Mouse (Mus musculus): ENCODE measurements at regions not wholly inside any gene's neighbourhood (a gene's known extent, or its start where the extent isn't known, plus 50 kb on each side); places are given as distances from the start of the nearest gene placed in this dataset.

DNA sequence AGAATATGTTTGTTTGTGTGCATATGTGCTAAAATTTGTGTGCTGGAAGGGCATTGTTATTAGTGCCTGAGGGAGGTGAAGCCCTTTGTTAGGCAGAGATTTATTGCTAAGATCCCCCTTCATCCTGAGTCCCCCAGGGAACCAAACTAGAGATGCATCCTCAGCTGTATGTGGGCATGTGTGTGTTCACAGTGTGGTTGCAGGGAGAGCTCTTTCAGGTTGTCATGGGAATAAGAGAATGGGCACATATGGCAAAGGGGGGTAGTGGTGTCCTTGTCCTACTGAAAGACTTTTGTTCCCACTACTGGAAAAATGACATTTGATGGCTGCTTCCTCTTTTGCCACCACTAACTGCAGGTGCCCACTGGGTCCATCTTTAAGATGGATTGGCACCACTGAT is 320.4 kb upstream of the Cxcr4 start:
- H3K79me2 ChIP-seq (replicated peaks; ENCODE audit: control insufficient read depth, extremely low read depth, insufficient read depth, poor library complexity, severe bottlenecking) = no peaks in the 10 kb centered on the region
- in situ Hi-C loops (cut with MboI; ENCODE audit: low pct_ligation_motif_present, low pct_unique_long_range_greater_than_20kb, low sequenced_read_pairs) = no loop called here
- TF ChIP-seq IRF4 (IDR thresholded peaks at IDR 0.05; ENCODE audit: low read depth, low read length) (no peak), E2F4 (IDR thresholded peaks at IDR 0.05; ENCODE audit: insufficient replicate concordance, low read depth, low read length) (no peak), ZNF384 (IDR thresholded peaks at IDR 0.05; ENCODE audit: low read depth, low read length) (no peak), PAX5 (IDR thresholded peaks at IDR 0.05; ENCODE audit: low read length) (no peak), MAFK (IDR thresholded peaks at IDR 0.05; ENCODE audit: insufficient replicate concordance, low read length) (no peak), NRF1 (IDR thresholded peaks at IDR 0.05; ENCODE audit: low read depth, low read length) (no peak), MXI1 (IDR thresholded peaks at IDR 0.05; ENCODE audit: low read depth, low read length) (no peak), SIN3A (IDR thresholded peaks at IDR 0.05; ENCODE audit: low read length) (no peak), RAD21 (IDR thresholded peaks at IDR 0.05; ENCODE audit: low read depth, low read length) (no peak), ELF1 (IDR thresholded peaks at IDR 0.05; ENCODE audit: low read depth, low read length) (no peak)
- dilution Hi-C loops (cut with MboI; ENCODE audit: extremely low pct_ligation_motif_present, extremely low pct_unique_long_range_greater_than_20kb, low sequenced_read_pairs) = no loop called here
- no peak overlapping the region for H3K4me2 ChIP-seq (ENCODE audit: insufficient read depth, low read depth, poor library complexity, severe bottlenecking)
- no peak overlapping the region for H3K27ac ChIP-seq (ENCODE audit: insufficient read depth, low read depth)
- no peaks in the 10 kb centered on the region for H3K4me1 ChIP-seq (ENCODE audit: control insufficient read depth in 1 of 2, insufficient read depth in 2 of 2)
- H3K9ac ChIP-seq (ENCODE audit: insufficient read depth, low read depth) = no peak overlapping the region
- no peaks in the 10 kb centered on the region for H3K9me3 ChIP-seq (replicated peaks; ENCODE audit: low read length)
- peaks cover 10% of the 10 kb centered on the region for H3K27me3 ChIP-seq (replicated peaks)
- no peaks in the 10 kb centered on the region for H3K36me3 ChIP-seq (replicated peaks in 1 of 2; ENCODE audit: control insufficient read depth in 1 of 2, insufficient read depth in 1 of 2, low read length in 1 of 2)
- no peak for DNase-seq (ENCODE audit: extremely low read depth)
- H3K4me3 ChIP-seq (replicated peaks in 1 of 3; ENCODE audit: low read depth in 2 of 3, low read length in 2 of 3, poor library complexity in 1 of 3) = no peak overlapping the region

DNA sequence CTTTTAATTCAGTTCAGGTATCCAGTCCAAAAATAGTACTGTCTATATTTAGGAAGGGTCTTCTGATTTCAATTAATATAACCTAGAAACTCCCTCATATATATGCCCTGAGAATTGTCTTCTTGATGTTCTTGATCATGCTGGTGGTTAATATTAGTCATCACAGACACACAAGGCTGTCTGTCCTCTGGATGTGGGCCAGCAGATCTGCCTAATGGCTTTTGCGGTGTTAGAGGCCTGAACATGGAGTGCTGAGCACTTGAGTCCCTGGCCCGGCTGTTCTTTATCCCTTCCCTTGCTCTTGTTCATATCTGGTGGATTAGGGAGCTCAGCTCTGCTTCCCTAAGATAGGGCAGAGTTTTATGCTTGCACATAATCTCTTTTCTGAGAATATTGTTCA is 315.5 kb upstream of the Cxcr4 start:
- no peak overlapping the region for H3K27ac ChIP-seq (ENCODE audit: insufficient read depth, low read depth)
- H3K36me3 ChIP-seq (replicated peaks in 1 of 2; ENCODE audit: control insufficient read depth in 1 of 2, insufficient read depth in 1 of 2, low read length in 1 of 2) = no peaks in the 10 kb centered on the region
- H3K9ac ChIP-seq (ENCODE audit: insufficient read depth, low read depth) = no peak overlapping the region
- in situ Hi-C loops (cut with MboI; ENCODE audit: low pct_ligation_motif_present, low pct_unique_long_range_greater_than_20kb, low sequenced_read_pairs) (no loop called here), dilution Hi-C loops (cut with MboI; ENCODE audit: extremely low pct_ligation_motif_present, extremely low pct_unique_long_range_greater_than_20kb, low sequenced_read_pairs) (no loop called here)
- H3K9me3 ChIP-seq (replicated peaks; ENCODE audit: low read length) = no peaks in the 10 kb centered on the region
- DNase-seq (ENCODE audit: extremely low read depth) = no peak
- no peak overlapping the region for H3K4me3 ChIP-seq (replicated peaks in 1 of 3; ENCODE audit: low read depth in 2 of 3, low read length in 2 of 3, poor library complexity in 1 of 3)
- H3K4me1 ChIP-seq (ENCODE audit: control insufficient read depth in 1 of 2, insufficient read depth in 2 of 2) = no peaks in the 10 kb centered on the region; a peak in 1 of 4 replicates
- H3K4me2 ChIP-seq (ENCODE audit: insufficient read depth, low read depth, poor library complexity, severe bottlenecking) = no peak overlapping the region
- no peak for TF ChIP-seq TCF12 (IDR thresholded peaks at IDR 0.05; ENCODE audit: low read depth, low read length)
- TF ChIP-seq E2F4 (IDR thresholded peaks at IDR 0.05; ENCODE audit: insufficient replicate concordance, low read depth, low read length) = no peak
- no peak for TF ChIP-seq JUN (IDR thresholded peaks at IDR 0.05; ENCODE audit: insufficient read depth, low read depth, low read length)
- H3K27me3 ChIP-seq (replicated peaks) = peaks cover 2% of the 10 kb centered on the region
- no peaks in the 10 kb centered on the region for H3K79me2 ChIP-seq (replicated peaks; ENCODE audit: control insufficient read depth, extremely low read depth, insufficient read depth, poor library complexity, severe bottlenecking)

GRCm38 (mm10) chr1:128898025-128898424 is 305.9 kb upstream of the Cxcr4 start:
- no peak overlapping the region for H3K9ac ChIP-seq (ENCODE audit: insufficient read depth, low read depth)
- in situ Hi-C loops (cut with MboI; ENCODE audit: low pct_ligation_motif_present, low pct_unique_long_range_greater_than_20kb, low sequenced_read_pairs) (no loop called here), dilution Hi-C loops (cut with MboI; ENCODE audit: extremely low pct_ligation_motif_present, extremely low pct_unique_long_range_greater_than_20kb, low sequenced_read_pairs) (no loop called here)
- no peak overlapping the region for H3K4me3 ChIP-seq (replicated peaks in 1 of 3; ENCODE audit: low read depth in 2 of 3, low read length in 2 of 3, poor library complexity in 1 of 3)
- H3K27ac ChIP-seq (ENCODE audit: insufficient read depth, low read depth) = no peak overlapping the region
- no peaks in the 10 kb centered on the region for H3K9me3 ChIP-seq (replicated peaks; ENCODE audit: low read length)
- no peak overlapping the region for H3K4me2 ChIP-seq (ENCODE audit: insufficient read depth, low read depth, poor library complexity, severe bottlenecking)
- H3K36me3 ChIP-seq (replicated peaks in 1 of 2; ENCODE audit: control insufficient read depth in 1 of 2, insufficient read depth in 1 of 2, low read length in 1 of 2) = no peaks in the 10 kb centered on the region
- DNase-seq (ENCODE audit: extremely low read depth) = no peak
- no peaks in the 10 kb centered on the region for H3K27me3 ChIP-seq (replicated peaks)
- no peaks in the 10 kb centered on the region for H3K79me2 ChIP-seq (replicated peaks; ENCODE audit: control insufficient read depth, extremely low read depth, insufficient read depth, poor library complexity, severe bottlenecking)
- no peak for TF ChIP-seq MXI1 (IDR thresholded peaks at IDR 0.05; ENCODE audit: low read depth, low read length)
- no peak for TF ChIP-seq EP300 (IDR thresholded peaks at IDR 0.05; ENCODE audit: low read length)
- H3K4me1 ChIP-seq (ENCODE audit: control insufficient read depth in 1 of 2, insufficient read depth in 2 of 2) = no peaks in the 10 kb centered on the region

Measured in CH12.LX (cell line).